Mouse (Mus musculus) testis, adult 2 months (tissue): ENCODE results near the gene 1700001O22Rik.
A peak's percentile ranks its signal among the peaks of the same experiment; 100 is the strongest.

Experiments
- CTCF ChIP-seq: fragments of 200-500 bp; IDR thresholded peaks from 2 replicates; pipeline ENCODE4 v1.5.1; 2012; ENCODE audit warnings: low read depth, mild to moderate bottlenecking, inconsistent platforms, low read length, moderate library complexity; ENCODE audit not compliant: control insufficient read depth, insufficient read depth, insufficient replicate concordance
- POLR2A ChIP-seq: fragments of 200-500 bp; IDR thresholded peaks from 2 replicates; pipeline ENCODE4 v1.6.1; 2012; ENCODE audit warnings: low read depth, mild to moderate bottlenecking, inconsistent platforms, low read length, moderate library complexity; ENCODE audit not compliant: control insufficient read depth

DNA sequence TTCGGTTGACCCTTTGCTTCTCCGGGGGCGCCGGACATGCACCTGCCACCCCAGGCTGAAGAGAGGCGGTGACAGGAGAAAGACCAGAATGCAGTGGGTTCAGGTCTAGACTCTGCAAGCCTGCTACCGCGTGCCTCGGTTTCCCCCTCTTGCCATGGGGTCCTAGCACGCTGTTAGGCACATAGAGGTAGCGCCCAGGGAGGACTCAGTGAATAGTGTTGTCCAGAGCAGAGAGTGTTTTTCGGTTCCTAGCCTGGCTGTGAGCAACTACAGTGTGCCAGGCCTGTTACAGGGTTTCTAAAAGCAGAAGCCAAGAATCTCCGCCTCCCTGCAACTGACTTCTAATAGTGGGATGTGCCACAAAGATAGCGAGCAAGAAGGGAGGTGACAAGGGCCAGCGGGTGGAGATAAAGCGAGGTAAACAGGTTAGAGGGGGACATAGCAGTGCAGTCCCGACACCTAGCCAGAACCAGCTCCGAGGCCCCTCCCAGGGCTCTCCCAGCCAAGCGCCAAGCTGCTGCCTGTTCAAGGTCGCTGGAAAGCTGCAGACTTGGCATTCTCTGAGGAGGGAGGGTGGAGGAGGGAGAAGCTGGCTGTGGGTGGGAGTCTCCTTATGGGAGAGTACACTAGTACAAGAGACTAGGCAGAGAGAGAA lies 31.5 kb downstream of the 1700001O22Rik start:
- TF ChIP-seq CTCF (no peak), POLR2A (peak; percentile 28; the same call in 1 of the 2 replicates)
